Mouse (Mus musculus) heart, adult 2 months (tissue): ENCODE data around the gene Rnf19b. TPM values are rescaled to one million over a fixed set of nuclear protein-coding genes. Genes with fewer than 3 reads are reported as not detected.

Source experiments
- DNase-seq, 2 experiments: peaks; one replicate each; pipeline ENCODE4 v3.0.0; 2021
- H3K27ac ChIP-seq: fragments of 200-600 bp; 2 replicates; pipeline ENCODE4 v1.8.1; 2022
- H3K27me3 ChIP-seq: fragments of 200-500 bp; 2 replicates; pipeline ENCODE4 v1.6.1; 2012; ENCODE audit warnings: mild to moderate bottlenecking, low read length, inconsistent platforms, mixed read lengths; ENCODE audit not compliant: control insufficient read depth, insufficient read depth
- H3K36me3 ChIP-seq: fragments of 200-500 bp; 2 replicates; pipeline ENCODE4 v1.6.1; 2012; ENCODE audit warnings: low read length, inconsistent platforms; ENCODE audit not compliant: control insufficient read depth, insufficient read depth
- H3K4me1 ChIP-seq: fragments of 200-500 bp; 2 replicates; pipeline ENCODE4 v1.6.1; 2011; ENCODE audit warnings: low read length; ENCODE audit not compliant: control insufficient read depth, insufficient read depth
- H3K4me3 ChIP-seq: fragments of 200-600 bp; 2 replicates; pipeline ENCODE4 v1.8.1; 2022
- H3K79me2 ChIP-seq: fragments of 200-500 bp; replicated peaks from 2 replicates; pipeline ENCODE4 v1.6.1; 2012; ENCODE audit warnings: mild to moderate bottlenecking, inconsistent platforms, low read length, moderate library complexity, mixed read lengths; ENCODE audit not compliant: control insufficient read depth, insufficient read depth
- H3K9ac ChIP-seq: fragments of 200-500 bp; 2 replicates; pipeline ENCODE4 v1.6.1; 2012; ENCODE audit warnings: low read depth, mild to moderate bottlenecking, control low read depth, inconsistent platforms, low read length, mixed read lengths
- CTCF ChIP-seq: fragments of 200-600 bp; IDR thresholded peaks from 2 replicates; pipeline ENCODE4 v1.8.1; 2022; ENCODE audit warnings: antibody characterized with exemption, mild to moderate bottlenecking, moderate library complexity
- EP300 ChIP-seq: fragments of 200-500 bp; IDR thresholded peaks from 2 replicates; pipeline ENCODE4 v1.6.1; 2011; ENCODE audit warnings: low read depth, low read length, control low read depth; ENCODE audit not compliant: insufficient read depth
- POLR2A ChIP-seq: fragments of 200-500 bp; IDR thresholded peaks from 2 replicates; pipeline ENCODE4 v1.6.1; 2011; ENCODE audit warnings: mild to moderate bottlenecking, low read depth, low read length, control low read depth; ENCODE audit not compliant: insufficient read depth
- WGBS: fragments of 180-500 bp; shearing (Covaris S2); methylation state at CpG from one replicate; pipeline ENCODE4 v1.1.7; 2018; 5-methylcytosine and 5-hydroxymethylcytosine counted together
- intact Hi-C: fragments of 180-260 bp; cut with DNase I; formaldehyde crosslinking; loops from one replicate; pipeline ENCODE4 v1.15.1; 2025
- polyA plus RNA-seq: library from polyadenylated mRNA; depleted of rRNA; stranded (reverse); fragments of >200 nt; gene quantifications from 2 replicates; pipeline ENCODE4 v1.2.3, GENCODE M21; 2012; rRNA removed
- total RNA-seq, 2 experiments: library from RNA; stranded (reverse); gene quantifications; 2 replicates each; pipeline ENCODE4 v1.2.3; 2021

Gene Rnf19b
- total and polyA plus RNA-seq, 3 experiments = 21.1 to 28.1 (median 27.1) TPM

DNA sequence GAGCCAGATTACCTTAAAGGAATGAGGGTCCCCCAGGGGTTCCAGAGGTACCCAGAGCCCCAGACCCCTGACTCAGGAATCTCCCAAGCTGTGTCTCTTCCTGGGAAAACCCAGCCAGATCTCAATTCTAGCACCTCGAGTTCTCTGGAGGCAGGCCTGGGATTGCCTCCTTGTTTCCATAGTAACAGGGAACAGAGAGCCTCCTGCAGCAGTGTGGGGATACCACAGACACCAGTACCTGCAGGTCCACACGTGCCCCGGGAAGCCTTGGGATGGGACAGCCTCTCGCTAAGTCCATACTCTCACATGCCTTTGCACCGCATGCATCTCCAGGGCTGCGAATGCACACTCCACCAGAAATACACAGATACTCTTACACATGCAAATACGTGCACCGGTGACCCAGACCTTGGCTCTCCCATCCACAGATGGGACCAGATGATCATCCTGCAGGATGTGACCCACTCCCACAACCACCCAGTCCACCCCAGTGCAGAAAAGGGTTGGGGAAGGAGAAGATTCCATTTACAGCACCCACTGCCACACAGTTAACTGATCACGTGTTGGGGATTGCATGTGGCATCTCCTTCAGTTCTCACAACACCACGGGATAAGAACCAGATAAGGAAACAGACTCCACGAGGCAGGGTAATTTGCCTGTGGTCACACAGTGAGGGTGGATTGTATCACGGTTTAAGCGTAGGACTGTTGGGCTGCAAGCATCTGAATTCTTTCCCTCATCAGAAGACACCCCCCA, 70.7 kb downstream of the Rnf19b start:
- Histone ChIP-seq H3K4me1 (0 out of 2 replicates have a peak, but pooled peaks cover 3% of the 10 kb centered on the region), H3K79me2 (no peaks in the 10 kb centered on the region), H3K4me3 (no peak overlapping the region), H3K9ac (no peak overlapping the region), H3K36me3 (no peaks in the 10 kb centered on the region), H3K27me3 (peaks cover 3% of the 10 kb centered on the region), H3K27ac (no peak overlapping the region)
- intact Hi-C loops = no loop called here
- TF ChIP-seq CTCF = no peak
- TF ChIP-seq EP300 = no peak
- TF ChIP-seq POLR2A = no peak
- WGBS = 52% methylated on average over 13 of the region's 13 CpGs
- DNase-seq = no peak

DNA sequence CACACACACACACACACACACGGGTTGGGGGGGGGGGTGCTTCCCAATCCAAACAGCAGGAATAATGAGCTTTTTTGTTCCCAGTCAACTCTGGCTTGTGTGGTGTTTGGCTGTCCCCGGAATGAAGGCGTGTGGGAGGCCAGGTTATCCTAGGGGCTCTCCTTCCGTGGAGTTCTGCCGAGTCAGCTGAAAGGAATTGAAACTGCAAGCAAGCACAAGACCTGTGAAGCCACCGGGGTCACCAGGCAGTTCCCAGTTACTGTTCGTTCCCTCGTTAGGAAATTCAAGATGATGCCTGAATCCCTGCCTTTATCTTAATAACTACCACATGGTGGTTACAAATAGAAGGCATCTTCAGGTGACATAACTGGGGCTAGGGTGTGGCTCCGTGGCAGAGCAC, 71.3 kb downstream of the Rnf19b start:
- H3K4me3 ChIP-seq = no peak overlapping the region
- DNase-seq = no peak
- no peak overlapping the region for H3K9ac ChIP-seq
- 37% methylated on average over 9 of the region's 9 CpGs for WGBS
- no peaks in the 10 kb centered on the region for H3K79me2 ChIP-seq
- H3K36me3 ChIP-seq = no peaks in the 10 kb centered on the region
- H3K27me3 ChIP-seq = peaks cover 1% of the 10 kb centered on the region
- 0 out of 2 replicates have a peak, but pooled peaks cover 3% of the 10 kb centered on the region for H3K4me1 ChIP-seq
- no peak overlapping the region for H3K27ac ChIP-seq
- intact Hi-C loops = no loop called here
- TF ChIP-seq CTCF (no peak), POLR2A (no peak), EP300 (no peak)

GRCm38 (mm10) chr4:129130149-129130548, 72.1 kb downstream of the Rnf19b start:
- intact Hi-C loops = loop anchor here (5.0 kb wide), 1 partner anchor 327 kb away; no protein-coding TSS in a partner anchor
- DNase-seq = peak; percentile 23 to 55
- no peaks in the 10 kb centered on the region for H3K36me3 ChIP-seq
- H3K27me3 ChIP-seq = no peaks in the 10 kb centered on the region
- no peak overlapping the region for H3K27ac ChIP-seq
- peak; percentile 86 for TF ChIP-seq CTCF
- no peak for TF ChIP-seq POLR2A
- TF ChIP-seq EP300 = no peak
- H3K4me3 ChIP-seq = no peak overlapping the region
- H3K79me2 ChIP-seq = no peaks in the 10 kb centered on the region
- peaks cover 4% of the 10 kb centered on the region for H3K4me1 ChIP-seq
- WGBS = 5% methylated on average over 8 of the region's 8 CpGs
- no peak overlapping the region for H3K9ac ChIP-seq

GRCm38 (mm10) chr4:129130755-129131303, 72.8 kb downstream of the Rnf19b start:
- WGBS = 12% methylated on average over 17 of the region's 17 CpGs
- Histone ChIP-seq H3K27me3 (no peaks in the 10 kb centered on the region), H3K9ac (no peak overlapping the region), H3K4me1 (peaks cover 4% of the 10 kb centered on the region), H3K27ac (no peak overlapping the region), H3K36me3 (no peaks in the 10 kb centered on the region), H3K79me2 (no peaks in the 10 kb centered on the region), H3K4me3 (no peak overlapping the region)
- intact Hi-C loops = loop anchor here (5.0 kb wide), 1 partner anchor 326 kb away; no protein-coding TSS in a partner anchor
- TF ChIP-seq EP300 (no peak), CTCF (no peak), POLR2A (no peak)
- DNase-seq = peak in 1 of 2 experiments; percentile 20

GRCm38 (mm10) chr4:129134799-129135585, 76.9 kb downstream of the Rnf19b start:
- Histone ChIP-seq H3K4me1 (peaks cover 6% of the 10 kb centered on the region), H3K79me2 (no peaks in the 10 kb centered on the region), H3K27me3 (no peaks in the 10 kb centered on the region), H3K27ac (no peak overlapping the region), H3K4me3 (no peak overlapping the region), H3K36me3 (no peaks in the 10 kb centered on the region), H3K9ac (peak overlapping the region; percentile 57; the same call in 1 of the 2 replicates)
- peak; percentile 63 to 84 for DNase-seq
- intact Hi-C loops = loop anchor here (1.0 to 5.0 kb wide), 3 partner anchors 52 to 322 kb away; partner anchors contain the start of genes S100pbp and Yars
- WGBS = 10% methylated on average over 15 of the region's 15 CpGs
- TF ChIP-seq EP300 = no peak
- TF ChIP-seq CTCF = peak; percentile 87
- TF ChIP-seq POLR2A = no peak

Other genes starting within 250 kb of the Rnf19b start
- 1 to 10 TPM; 1.2 to 1.5 TPM for gene Trim62, start 174.7 kb upstream of the Rnf19b start, total RNA-seq
- 1.2 and 1.3 TPM in 2 replicates for gene Trim62, start 174.7 kb upstream of the Rnf19b start, polyA plus RNA-seq
- 1 to 10 TPM; 2.0 to 3.0 TPM for gene Azin2, start 95.8 kb upstream of the Rnf19b start, total RNA-seq
- gene Azin2, start 95.8 kb upstream of the Rnf19b start, polyA plus RNA-seq = 3.2 and 3.7 TPM in 2 replicates
- gene Ak2, start 66.3 kb upstream of the Rnf19b start, total RNA-seq = 10 to 100 TPM; 63.1 to 70.5 TPM
- 41.8 and 43.4 TPM in 2 replicates for gene Ak2, start 66.3 kb upstream of the Rnf19b start, polyA plus RNA-seq
- not detected for gene Tmem54, start 47.3 kb downstream of the Rnf19b start, total RNA-seq
- gene Tmem54, start 47.3 kb downstream of the Rnf19b start, polyA plus RNA-seq = 0.23 TPM in 1 of 2 replicates, not detected in the other
- gene Hpca, start 63.8 kb downstream of the Rnf19b start, total RNA-seq = under 1 TPM in 1 of 2 experiments, not detected in 1; 0.14 TPM
- gene Hpca, start 63.8 kb downstream of the Rnf19b start, polyA plus RNA-seq = 0.23 and 0.62 TPM in 2 replicates
- 100 to 1,000 TPM; 338 to 388 TPM for gene Fndc5, start 78.7 kb downstream of the Rnf19b start, total RNA-seq
- 197 and 335 TPM in 2 replicates for gene Fndc5, start 78.7 kb downstream of the Rnf19b start, polyA plus RNA-seq
- 10 to 100 TPM; 10.2 to 14.2 TPM for gene S100pbp, start 131.5 kb downstream of the Rnf19b start, total RNA-seq
- gene S100pbp, start 131.5 kb downstream of the Rnf19b start, polyA plus RNA-seq = 6.6 and 13.3 TPM in 2 replicates
- gene Yars, start 131.5 kb downstream of the Rnf19b start, total RNA-seq = 10 to 100 TPM; 26.3 to 29.7 TPM
- gene Yars, start 131.5 kb downstream of the Rnf19b start, polyA plus RNA-seq = 10.4 and 18.4 TPM in 2 replicates
- gene C77080, start 203.1 kb downstream of the Rnf19b start, total RNA-seq = 1 to 10 TPM; 3.2 to 3.7 TPM
- 3.8 and 4.4 TPM in 2 replicates for gene C77080, start 203.1 kb downstream of the Rnf19b start, polyA plus RNA-seq
- gene Sync, start 229.3 kb downstream of the Rnf19b start, total RNA-seq = 10 to 100 TPM; 17.7 to 17.9 TPM
- gene Sync, start 229.3 kb downstream of the Rnf19b start, polyA plus RNA-seq = 8.7 and 18.8 TPM in 2 replicates